Mouse (Mus musculus) heart, postnatal 0 days (tissue): Measurements from ENCODE around the gene Sdf2l1. TPM values are rescaled to one million over a fixed set of nuclear protein-coding genes. Genes with fewer than 3 reads are reported as not detected.
A peak's percentile ranks its signal among the peaks of the same experiment; 100 is the strongest.

Experiments
- ATAC-seq: fragments of 200-750 bp; cut with Nextera tagmentation; 2 replicates; pipeline ENCODE4 v1.8.0; 2017; ENCODE audit warnings: low read depth, moderate number of reproducible peaks, moderate library complexity; ENCODE audit not compliant: insufficient read depth
- DNase-seq: peaks from one replicate; pipeline ENCODE4 v3.0.0-alpha.2; 2016; ENCODE audit warnings: low spot score
- H3K27ac ChIP-seq: fragments of 300-500 bp; sonication (generic); 2 replicates; pipeline ENCODE4 v1.5.1; 2014; ENCODE audit warnings: low read depth, mild to moderate bottlenecking
- H3K27me3 ChIP-seq: fragments of 300-500 bp; sonication (generic); 2 replicates; pipeline ENCODE4 v1.6.1; 2014; ENCODE audit warnings: low read length, mixed read lengths; ENCODE audit not compliant: control insufficient read depth, insufficient read depth
- H3K36me3 ChIP-seq: fragments of 300-500 bp; sonication (generic); replicated peaks from 2 replicates; pipeline ENCODE4 v1.6.1; 2014; ENCODE audit warnings: low read length, mixed read lengths; ENCODE audit not compliant: control insufficient read depth, insufficient read depth
- H3K4me1 ChIP-seq: fragments of 300-500 bp; sonication (generic); 2 replicates; pipeline ENCODE4 v1.6.1; 2014; ENCODE audit warnings: antibody characterized with exemption; ENCODE audit not compliant: control insufficient read depth, insufficient read depth
- H3K4me2 ChIP-seq: fragments of 300-500 bp; sonication (generic); 2 replicates; pipeline ENCODE4 v1.6.1; 2014; ENCODE audit warnings: low read depth, mild to moderate bottlenecking, low read length, moderate library complexity
- H3K4me3 ChIP-seq: fragments of 300-500 bp; sonication (generic); 2 replicates; pipeline ENCODE4 v1.5.1; 2014; ENCODE audit warnings: low read depth, low read length
- H3K9ac ChIP-seq: fragments of 300-500 bp; sonication (generic); replicated peaks from 2 replicates; pipeline ENCODE4 v1.6.1; 2014; ENCODE audit warnings: low read depth, low read length, mixed read lengths
- H3K9me3 ChIP-seq: fragments of 300-500 bp; sonication (generic); replicated peaks from 2 replicates; pipeline ENCODE4 v1.6.1; 2016; ENCODE audit warnings: low read length; ENCODE audit not compliant: control insufficient read depth
- EP300 ChIP-seq: IDR thresholded peaks from 2 replicates; pipeline ENCODE4 v1.6.1; 2016; ENCODE audit warnings: antibody characterized with exemption, low read depth
- WGBS: fragments of 180-500 bp; shearing (Covaris S2); extraction: QIAGEN DNeasy Blood & Tissue Kit; methylation state at CpG from one replicate; pipeline ENCODE4 v1.1.7; 2014; 5-methylcytosine and 5-hydroxymethylcytosine counted together
- microRNA counts: library from miRNA; unstranded; fragments of <30 nt; microRNA quantifications from one replicate; lab custom pipeline; 2015
- microRNA-seq: library from miRNA; unstranded; fragments of <30 nt; microRNA quantifications from one replicate; pipeline ENCODE4, GENCODE M21; 2016
- polyA plus RNA-seq: library from polyadenylated mRNA; unstranded; fragments of >200 nt; fragmentation: Nextera tagmentation; extraction: Ambion mirVana; gene quantifications from 2 replicates; pipeline ENCODE4 v1.2.1, GENCODE M21; 2015
- total RNA-seq: library from RNA; depleted of rRNA; stranded (reverse); fragments of >200 nt; gene quantifications from 2 replicates; pipeline ENCODE4 v1.2.3, GENCODE M21; 2014; ENCODE audit warnings: low replicate concordance; rRNA removed

Sdf2l1 gene
- total and polyA plus RNA-seq, 2 experiments from 2014 or later, result 12.4 to 22.9 TPM

- Histone ChIP-seq H3K27me3 (no peaks in the 10 kb centered on the region), H3K4me3 (no peak overlapping the region), H3K9ac (no peak overlapping the region), H3K36me3 (peaks cover 34% of the 10 kb centered on the region), H3K4me1 (0 out of 2 replicates have a peak, but pooled peaks cover 6% of the 10 kb centered on the region), H3K9me3 (no peaks in the 10 kb centered on the region), H3K4me2 (no peak overlapping the region), H3K27ac (no peak overlapping the region)
- 70% methylated on average over 6 of the region's 6 CpGs for WGBS
- DNase-seq, result no peak
- no peak for ATAC-seq
- no peak for TF ChIP-seq EP300
Observed at GRCm38 (mm10) chr16:17082121-17082792, 49.9 kb downstream of the Sdf2l1 start.

MicroRNAs encoded within 50 kb of the gene (microRNA counts, 519-probe panel; counts per million panel counts)
- microRNA mmu-miR-130b (lab: Ali Mortazavi, UCI), result 5,683 counts per million, percentile 74 among the panel's probes with 10 or more counts
- not detected for microRNA mmu-miR-301b (lab: Ali Mortazavi, UCI)

Small RNA genes lying within 50 kb of the gene (microRNA-seq; reads per million reads assigned to microRNA genes)
- gene Mir130b (2,672 reads per million, percentile 88 among the genes with 10 or more reads in this experiment), gene Mir301b (78.0 reads per million, percentile 51 among the genes with 10 or more reads in this experiment)

Other genes with a start within 250 kb of the Sdf2l1 start
- gene Ppm1f, start 235.9 kb downstream of the Sdf2l1 start, total RNA-seq, result 26.6 and 40.4 TPM in 2 replicates
- gene Ppm1f, start 235.9 kb downstream of the Sdf2l1 start, polyA plus RNA-seq, result 14.7 and 16.4 TPM in 2 replicates
- gene Mapk1, start 149.0 kb downstream of the Sdf2l1 start, total RNA-seq, result 146 and 184 TPM in 2 replicates
- 96.0 and 97.0 TPM in 2 replicates for gene Mapk1, start 149.0 kb downstream of the Sdf2l1 start, polyA plus RNA-seq
- gene Ypel1, start 62.7 kb downstream of the Sdf2l1 start, total RNA-seq, result 2.5 and 3.5 TPM in 2 replicates
- gene Ypel1, start 62.7 kb downstream of the Sdf2l1 start, polyA plus RNA-seq, result 7.5 and 8.5 TPM in 2 replicates
- 59.9 and 69.0 TPM in 2 replicates for gene Ppil2, start 21.1 kb downstream of the Sdf2l1 start, total RNA-seq
- gene Ppil2, start 21.1 kb downstream of the Sdf2l1 start, polyA plus RNA-seq, result 63.8 and 65.0 TPM in 2 replicates
- 2.7 and 6.0 TPM in 2 replicates for gene 2610318N02Rik, start 7.2 kb downstream of the Sdf2l1 start, total RNA-seq
- 3.8 and 5.1 TPM in 2 replicates for gene 2610318N02Rik, start 7.2 kb downstream of the Sdf2l1 start, polyA plus RNA-seq
- gene Ydjc, start 12.2 kb upstream of the Sdf2l1 start, total RNA-seq, result 1.1 and 7.8 TPM in 2 replicates
- 2.4 and 2.5 TPM in 2 replicates for gene Ydjc, start 12.2 kb upstream of the Sdf2l1 start, polyA plus RNA-seq
- 0.62 TPM in 1 of 2 replicates, not detected in the other for gene Ccdc116, start 14.8 kb upstream of the Sdf2l1 start, total RNA-seq
- gene Ccdc116, start 14.8 kb upstream of the Sdf2l1 start, polyA plus RNA-seq, result 0.05 and 0.08 TPM in 2 replicates
- gene Ube2l3, start 70.3 kb upstream of the Sdf2l1 start, total RNA-seq, result 62.5 and 79.2 TPM in 2 replicates
- 254 and 255 TPM in 2 replicates for gene Ube2l3, start 70.3 kb upstream of the Sdf2l1 start, polyA plus RNA-seq
- 0.15 and 0.61 TPM in 2 replicates for gene Rimbp3, start 76.2 kb upstream of the Sdf2l1 start, total RNA-seq
- 0.11 and 0.14 TPM in 2 replicates for gene Rimbp3, start 76.2 kb upstream of the Sdf2l1 start, polyA plus RNA-seq
- gene Hic2, start 101.2 kb upstream of the Sdf2l1 start, total RNA-seq, result 8.0 and 14.7 TPM in 2 replicates
- gene Hic2, start 101.2 kb upstream of the Sdf2l1 start, polyA plus RNA-seq, result 2.9 and 3.0 TPM in 2 replicates
- 10.8 and 12.7 TPM in 2 replicates for gene Tmem191c, start 143.7 kb upstream of the Sdf2l1 start, total RNA-seq
- gene Tmem191c, start 143.7 kb upstream of the Sdf2l1 start, polyA plus RNA-seq, result 8.0 and 9.1 TPM in 2 replicates
- gene Serpind1, start 199.0 kb upstream of the Sdf2l1 start, total RNA-seq, result 2.7 TPM in 1 of 2 replicates, not detected in the other
- 0.34 and 0.49 TPM in 2 replicates for gene Serpind1, start 199.0 kb upstream of the Sdf2l1 start, polyA plus RNA-seq